Mouse (Mus musculus): ENCODE results near the gene Supt7l.

The Supt7l gene

DNA sequence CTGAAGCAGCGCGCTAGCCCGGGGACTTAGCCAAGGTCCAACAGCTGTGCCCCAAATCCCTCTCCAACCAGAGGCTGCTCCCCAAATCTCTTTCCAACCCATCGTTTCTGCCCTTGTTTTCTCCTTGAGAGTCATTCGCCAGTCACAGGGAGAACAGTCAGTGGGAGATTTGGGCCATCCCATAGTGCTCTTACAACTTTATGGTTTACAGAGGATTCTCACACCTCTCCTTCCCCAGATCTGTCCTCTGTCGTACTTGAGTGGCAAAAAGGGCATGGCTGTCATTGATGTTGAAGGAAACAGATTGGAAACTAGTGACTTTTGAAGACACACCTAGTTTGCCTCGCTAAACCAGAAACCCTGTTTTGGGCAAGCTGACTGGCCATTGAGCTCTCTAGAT lies 36.3 kb upstream of the Supt7l start:
- H3K4me1 ChIP-seq (replicated peaks; ENCODE audit: low read depth, low read length) = peaks cover 48% of the 10 kb centered on the region
- no peaks in the 10 kb centered on the region for H3K9me3 ChIP-seq (ENCODE audit: low read length)
- peaks cover 27% of the 10 kb centered on the region for H3K36me3 ChIP-seq (ENCODE audit: insufficient read depth, low read length)
- H3K4me3 ChIP-seq (replicated peaks; ENCODE audit: low read length) = no peak overlapping the region
- TF ChIP-seq POU5F1 (IDR thresholded peaks at IDR 0.05; ENCODE audit: borderline replicate concordance, low read length) = no peak
- TF ChIP-seq NANOG (IDR thresholded peaks at IDR 0.05; ENCODE audit: borderline replicate concordance, low read length) = peak; percentile 50; the same call in 1 of the 2 replicates
- TF ChIP-seq CTCF (conservative IDR thresholded peaks at IDR 0.05; ENCODE audit: low read length) = no peak
- no peaks in the 10 kb centered on the region for H3K27me3 ChIP-seq (ENCODE audit: insufficient read depth, low read length)

DNA sequence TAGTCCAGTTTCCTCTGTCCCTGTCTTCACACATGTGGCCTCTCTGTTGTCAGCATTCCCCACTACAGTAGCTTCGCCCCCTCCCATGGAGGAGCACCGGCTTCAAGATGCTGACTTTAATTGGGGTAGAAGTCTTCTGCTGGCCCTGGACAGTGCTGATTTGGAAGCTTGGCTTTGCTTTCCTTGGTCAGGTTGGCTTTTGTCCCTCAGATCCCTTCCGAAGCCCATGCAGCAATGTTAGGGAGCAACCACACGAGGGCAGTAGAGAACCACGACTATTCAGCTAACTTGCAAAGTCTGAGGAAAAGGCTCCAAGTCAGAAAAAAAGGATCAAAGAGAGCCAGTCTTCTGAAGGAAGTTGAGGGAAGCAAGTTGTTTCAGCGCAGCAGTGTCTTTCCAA lies 35.9 kb upstream of the Supt7l start:
- Histone ChIP-seq H3K36me3 (ENCODE audit: insufficient read depth, low read length) (peaks cover 27% of the 10 kb centered on the region), H3K27me3 (ENCODE audit: insufficient read depth, low read length) (no peaks in the 10 kb centered on the region), H3K4me3 (replicated peaks; ENCODE audit: low read length) (no peak overlapping the region), H3K4me1 (replicated peaks; ENCODE audit: low read depth, low read length) (peaks cover 52% of the 10 kb centered on the region), H3K9me3 (ENCODE audit: low read length) (no peaks in the 10 kb centered on the region)
- TF ChIP-seq POU5F1 (IDR thresholded peaks at IDR 0.05; ENCODE audit: borderline replicate concordance, low read length) (no peak), NANOG (IDR thresholded peaks at IDR 0.05; ENCODE audit: borderline replicate concordance, low read length) (no peak), CTCF (conservative IDR thresholded peaks at IDR 0.05; ENCODE audit: low read length) (peak; percentile 85)

DNA sequence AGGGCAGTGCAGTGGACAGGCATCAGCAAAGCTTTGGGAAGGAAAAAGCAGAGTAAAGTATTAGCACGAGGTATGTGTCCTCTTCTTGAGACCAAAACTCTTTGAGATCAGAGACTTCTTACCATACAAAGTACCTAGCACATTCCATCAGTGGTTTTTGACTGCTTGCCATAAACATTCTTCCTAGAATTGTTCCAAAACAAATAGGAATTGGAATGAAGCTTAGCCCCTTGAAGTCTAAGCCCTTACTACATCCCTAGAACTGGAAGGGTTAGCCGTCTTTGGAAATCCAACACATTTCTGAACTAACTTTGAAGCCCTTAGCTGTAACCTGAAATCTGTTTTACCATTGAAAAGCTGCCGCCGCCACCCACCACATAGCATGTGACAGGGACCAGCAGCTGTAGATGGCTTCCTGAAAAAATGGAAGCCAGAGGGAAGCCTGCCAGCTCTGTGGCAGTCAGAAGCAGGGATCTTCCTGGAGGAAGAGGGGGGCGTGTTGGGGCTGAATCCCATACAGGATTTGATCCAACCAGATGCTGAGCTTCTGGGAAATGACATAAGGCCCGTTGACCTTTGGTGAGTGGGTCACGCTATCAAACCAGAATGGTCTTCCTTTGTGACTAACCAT lies 34.5 kb upstream of the Supt7l start:
- H3K9me3 ChIP-seq (ENCODE audit: low read length) = no peaks in the 10 kb centered on the region
- H3K27me3 ChIP-seq (ENCODE audit: insufficient read depth, low read length) = no peaks in the 10 kb centered on the region
- H3K4me1 ChIP-seq (replicated peaks; ENCODE audit: low read depth, low read length) = peaks cover 65% of the 10 kb centered on the region
- H3K4me3 ChIP-seq (replicated peaks; ENCODE audit: low read length) = no peak overlapping the region
- TF ChIP-seq POU5F1 (IDR thresholded peaks at IDR 0.05; ENCODE audit: borderline replicate concordance, low read length) (no peak), CTCF (conservative IDR thresholded peaks at IDR 0.05; ENCODE audit: low read length) (no peak), NANOG (IDR thresholded peaks at IDR 0.05; ENCODE audit: borderline replicate concordance, low read length) (no peak)
- peaks cover 27% of the 10 kb centered on the region for H3K36me3 ChIP-seq (ENCODE audit: insufficient read depth, low read length)

DNA sequence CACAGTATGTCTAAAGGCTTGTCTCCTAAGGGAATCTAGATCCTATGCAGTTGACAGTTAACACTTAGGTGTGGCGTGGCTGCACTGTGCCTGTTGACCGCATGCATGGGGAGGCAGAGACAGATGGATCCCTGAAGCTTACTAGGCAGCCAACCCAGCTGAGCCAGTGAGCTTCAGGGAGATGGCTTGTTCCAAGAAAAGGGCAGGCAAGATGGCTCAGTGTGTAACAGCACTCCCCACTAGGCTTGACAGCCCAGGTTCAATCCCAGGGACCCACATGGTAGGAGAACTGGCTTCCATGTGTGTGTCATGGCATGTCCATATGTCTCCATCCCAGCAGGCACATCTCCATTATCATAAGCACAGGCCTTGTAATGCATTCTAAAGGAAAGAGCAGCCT lies 32.7 kb upstream of the Supt7l start:
- TF ChIP-seq POU5F1 (IDR thresholded peaks at IDR 0.05; ENCODE audit: borderline replicate concordance, low read length) (no peak), NANOG (IDR thresholded peaks at IDR 0.05; ENCODE audit: borderline replicate concordance, low read length) (no peak), CTCF (conservative IDR thresholded peaks at IDR 0.05; ENCODE audit: low read length) (no peak)
- Histone ChIP-seq H3K9me3 (ENCODE audit: low read length) (no peaks in the 10 kb centered on the region), H3K4me3 (replicated peaks; ENCODE audit: low read length) (no peak overlapping the region), H3K27me3 (ENCODE audit: insufficient read depth, low read length) (no peaks in the 10 kb centered on the region), H3K36me3 (ENCODE audit: insufficient read depth, low read length) (peaks cover 33% of the 10 kb centered on the region), H3K4me1 (replicated peaks; ENCODE audit: low read depth, low read length) (peaks cover 63% of the 10 kb centered on the region)

DNA sequence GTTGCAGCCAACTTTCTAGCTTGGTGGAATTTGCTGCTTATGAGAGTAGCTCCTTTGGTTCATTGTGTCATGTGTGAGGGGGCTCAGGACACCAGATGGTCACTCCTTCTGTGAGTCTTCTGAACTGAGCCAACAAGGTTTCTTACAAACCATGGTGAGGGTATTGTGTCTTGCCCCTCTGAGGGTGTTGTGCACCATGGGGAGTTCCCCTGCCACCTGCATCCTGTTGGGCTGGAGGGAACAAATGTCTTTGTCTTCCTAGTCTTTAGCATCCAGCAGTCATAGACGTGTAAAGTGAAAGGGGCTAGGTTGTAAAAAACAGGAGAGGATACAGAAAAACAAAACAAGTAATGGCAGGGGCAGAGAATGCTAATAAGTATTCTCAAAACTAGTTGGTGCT lies 31.8 kb upstream of the Supt7l start:
- Histone ChIP-seq H3K27me3 (ENCODE audit: insufficient read depth, low read length) (no peaks in the 10 kb centered on the region), H3K4me1 (replicated peaks; ENCODE audit: low read depth, low read length) (peaks cover 54% of the 10 kb centered on the region), H3K36me3 (ENCODE audit: insufficient read depth, low read length) (peaks cover 38% of the 10 kb centered on the region), H3K4me3 (replicated peaks; ENCODE audit: low read length) (no peak overlapping the region), H3K9me3 (ENCODE audit: low read length) (no peaks in the 10 kb centered on the region)
- no peak for TF ChIP-seq POU5F1 (IDR thresholded peaks at IDR 0.05; ENCODE audit: borderline replicate concordance, low read length)
- TF ChIP-seq CTCF (conservative IDR thresholded peaks at IDR 0.05; ENCODE audit: low read length) = no peak
- no peak for TF ChIP-seq NANOG (IDR thresholded peaks at IDR 0.05; ENCODE audit: borderline replicate concordance, low read length)

DNA sequence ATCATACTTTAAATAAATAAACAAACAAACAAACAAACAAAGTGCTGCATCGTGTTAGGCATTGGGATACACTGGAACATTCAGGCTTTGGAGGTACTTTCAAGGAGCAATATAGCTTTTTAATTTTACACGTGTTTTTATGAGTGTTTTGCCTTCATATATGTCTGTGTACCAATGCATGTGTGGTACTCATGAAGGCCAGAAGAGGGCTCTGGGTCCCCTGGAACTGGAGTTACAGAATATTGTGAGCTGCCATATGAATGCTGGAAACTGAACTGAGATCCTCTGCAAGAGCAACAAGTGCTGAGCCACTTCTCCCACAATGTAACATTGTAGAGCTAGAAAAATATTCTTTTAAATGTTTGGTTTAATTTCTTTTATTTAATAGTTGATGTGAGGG lies 7.6 kb upstream of the Supt7l start:
- Histone ChIP-seq H3K9me3 (ENCODE audit: low read length) (no peaks in the 10 kb centered on the region), H3K36me3 (ENCODE audit: insufficient read depth, low read length) (peaks cover 88% of the 10 kb centered on the region), H3K4me3 (replicated peaks; ENCODE audit: low read length) (no peak overlapping the region), H3K27me3 (ENCODE audit: insufficient read depth, low read length) (no peaks in the 10 kb centered on the region), H3K4me1 (replicated peaks; ENCODE audit: low read depth, low read length) (no peaks in the 10 kb centered on the region)
- TF ChIP-seq POU5F1 (IDR thresholded peaks at IDR 0.05; ENCODE audit: borderline replicate concordance, low read length) (no peak), CTCF (conservative IDR thresholded peaks at IDR 0.05; ENCODE audit: low read length) (no peak; the same call in 1 of the 2 replicates), NANOG (IDR thresholded peaks at IDR 0.05; ENCODE audit: borderline replicate concordance, low read length) (no peak)

DNA sequence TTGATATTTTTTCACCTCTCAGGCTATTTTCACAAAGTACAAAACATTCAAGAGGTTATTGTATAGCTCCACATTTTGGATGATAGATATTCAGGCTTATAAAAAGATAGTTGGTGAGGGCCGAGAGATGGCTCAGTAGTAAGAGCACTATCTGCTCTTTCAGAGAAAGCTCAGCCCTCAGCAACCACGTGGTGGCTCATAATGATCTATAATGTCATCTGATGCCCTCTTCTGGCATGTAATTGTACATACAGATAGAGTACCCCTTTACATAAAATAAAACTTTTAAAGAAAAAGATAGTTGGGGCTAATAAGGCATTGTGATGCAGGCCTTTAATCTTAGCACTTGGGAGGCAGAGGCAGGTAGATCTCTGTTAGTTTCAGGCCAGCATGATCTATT lies 953 bp upstream of the Supt7l start:
- no peak overlapping the region for H3K4me3 ChIP-seq (replicated peaks; ENCODE audit: low read length)
- H3K4me1 ChIP-seq (replicated peaks; ENCODE audit: low read depth, low read length) = peaks cover 28% of the 10 kb centered on the region
- no peaks in the 10 kb centered on the region for H3K9me3 ChIP-seq (ENCODE audit: low read length)
- TF ChIP-seq POU5F1 (IDR thresholded peaks at IDR 0.05; ENCODE audit: borderline replicate concordance, low read length) (no peak), CTCF (conservative IDR thresholded peaks at IDR 0.05; ENCODE audit: low read length) (no peak), NANOG (IDR thresholded peaks at IDR 0.05; ENCODE audit: borderline replicate concordance, low read length) (no peak)
- peaks cover 53% of the 10 kb centered on the region for H3K36me3 ChIP-seq (ENCODE audit: insufficient read depth, low read length)
- no peaks in the 10 kb centered on the region for H3K27me3 ChIP-seq (ENCODE audit: insufficient read depth, low read length)

GRCm38 (mm10) chr5:31527117-31527680 lies 408 bp downstream of the Supt7l start:
- TF ChIP-seq CTCF (conservative IDR thresholded peaks at IDR 0.05; ENCODE audit: low read length) (no peak), NANOG (IDR thresholded peaks at IDR 0.05; ENCODE audit: borderline replicate concordance, low read length) (no peak), POU5F1 (IDR thresholded peaks at IDR 0.05; ENCODE audit: borderline replicate concordance, low read length) (no peak)
- H3K4me1 ChIP-seq (replicated peaks; ENCODE audit: low read depth, low read length) = peaks cover 38% of the 10 kb centered on the region
- H3K4me3 ChIP-seq (replicated peaks; ENCODE audit: low read length) = peak overlapping the region; percentile 100
- H3K36me3 ChIP-seq (ENCODE audit: insufficient read depth, low read length) = peaks cover 53% of the 10 kb centered on the region
- no peaks in the 10 kb centered on the region for H3K27me3 ChIP-seq (ENCODE audit: insufficient read depth, low read length)
- H3K9me3 ChIP-seq (ENCODE audit: low read length) = no peaks in the 10 kb centered on the region
